In genomic region chr15:62223156-62223840, GRCm38 (mm10) we compare ENCODE assay signal across 14 mouse cellular contexts.
A peak's percentile ranks its signal among the peaks of the same experiment; 100 is the strongest.
DNase-seq lines count a peak whose midpoint lies in the region; ATAC-seq and TF ChIP-seq lines count a peak whose summit lies in the region.
"Had no signal": no experiment of that assay in that cellular context is flagged by ENCODE, and none has a peak within 500 bp of the region (broad histone marks: within the 10 kb centered on the region; RNA-seq: fewer than 3 reads in every experiment).

No protein-coding gene starts in this region.

- no peaks in the 10 kb centered on the region for H3K79me2 ChIP-seq in heart, adult 2 months (replicated peaks; ENCODE audit: control insufficient read depth, insufficient read depth, low read length)
- H3K79me2 ChIP-seq in CH12.LX (replicated peaks; ENCODE audit: control insufficient read depth, extremely low read depth, insufficient read depth, poor library complexity, severe bottlenecking) = peaks cover 39% of the 10 kb centered on the region

- no peaks in the 10 kb centered on the region for H3K36me3 ChIP-seq in heart, adult 2 months (ENCODE audit: control insufficient read depth, insufficient read depth, low read length)
- peaks cover 52 to 76% of the 10 kb centered on the region in 2 experiments for H3K36me3 ChIP-seq in CH12.LX (replicated peaks in 1 of 2; ENCODE audit: control insufficient read depth in 1 of 2, insufficient read depth in 1 of 2, low read length in 1 of 2)
- peaks cover 7% of the 10 kb centered on the region for H3K36me3 ChIP-seq in liver, embryonic 15.5 days (replicated peaks)
- H3K36me3 ChIP-seq: forebrain, embryonic 12.5 days; hindbrain, embryonic 13.5 days; limb, embryonic 15.5 days; neural tube, embryonic 13.5 days had no signal

- H3K4me2 ChIP-seq in CH12.LX (ENCODE audit: insufficient read depth, low read depth, poor library complexity, severe bottlenecking) = no peak overlapping the region
- H3K4me2 ChIP-seq in liver, embryonic 15.5 days = peak overlapping the region; percentile 58
- H3K4me2 ChIP-seq: forebrain, embryonic 12.5 days; hindbrain, embryonic 13.5 days; limb, embryonic 15.5 days; neural tube, embryonic 13.5 days had no signal

- H3K27me3 ChIP-seq in heart, adult 2 months (ENCODE audit: control insufficient read depth, insufficient read depth, low read length) = no peaks in the 10 kb centered on the region
- no peaks in the 10 kb centered on the region for H3K27me3 ChIP-seq in CH12.LX (replicated peaks)
- H3K27me3 ChIP-seq in liver, embryonic 15.5 days = no peaks in the 10 kb centered on the region
- H3K27me3 ChIP-seq: forebrain, embryonic 12.5 days; hindbrain, embryonic 13.5 days; limb, embryonic 15.5 days; neural tube, embryonic 13.5 days had no signal

- in situ Hi-C loops in CH12.LX (cut with MboI; ENCODE audit: low pct_ligation_motif_present, low pct_unique_long_range_greater_than_20kb, low sequenced_read_pairs) = no loop called here

- no peak overlapping the region for H3K27ac ChIP-seq in heart, adult 2 months
- H3K27ac ChIP-seq in CH12.LX (ENCODE audit: insufficient read depth, low read depth) = peak overlapping the region; percentile 27
- peak overlapping the region; percentile 82 for H3K27ac ChIP-seq in liver, embryonic 15.5 days (replicated peaks)
- H3K27ac ChIP-seq: forebrain, embryonic 12.5 days; hindbrain, embryonic 13.5 days; limb, embryonic 15.5 days; neural tube, embryonic 13.5 days had no signal

- no peak overlapping the region for H3K4me3 ChIP-seq in heart, adult 2 months
- no peak overlapping the region for H3K4me3 ChIP-seq in CH12.LX (replicated peaks in 1 of 3; ENCODE audit: low read depth in 2 of 3, low read length in 2 of 3, poor library complexity in 1 of 3)
- H3K4me3 ChIP-seq in liver, embryonic 15.5 days (replicated peaks) = no peak overlapping the region
- H3K4me3 ChIP-seq: forebrain, embryonic 12.5 days; hindbrain, embryonic 13.5 days; limb, embryonic 15.5 days; neural tube, embryonic 13.5 days had no signal

- no peak for TF ChIP-seq CTCF in heart, adult 2 months (IDR thresholded peaks at IDR 0.05)
- TF ChIP-seq CTCF in CH12.LX (conservative IDR thresholded peaks at IDR 0.05 in 1 of 2, IDR thresholded peaks at IDR 0.05 in 1 of 2; ENCODE audit: low read depth in 2 of 2, low read length in 2 of 2) = no peak

- DNase-seq in heart, adult 11 months = peak; percentile 50
- DNase-seq in heart, adult 2 months = no peak
- DNase-seq in CH12.LX (ENCODE audit: extremely low read depth) = no peak
- DNase-seq in c-Kit-positive CD71-positive TER-119-negative erythroid progenitor cells, embryonic 14.5 days (ENCODE audit: low read depth) = peak; percentile 72
- no peak for DNase-seq in frontal cortex, postnatal 14 days (ENCODE audit: low spot score in 2 of 2)
- DNase-seq in embryo, embryonic 10 days (ENCODE audit: low spot score) = no peak
- DNase-seq in B cell, adult 2 months = no peak
- DNase-seq: embryo, embryonic 11 days; kidney, postnatal 10 days had no signal

- WGBS in heart, adult 2 months = 80% methylated on average over 6 of the region's 6 CpGs
- WGBS in liver, embryonic 15.5 days (ENCODE audit: insufficient replicate concordance) = 26% methylated on average over 6 of the region's 6 CpGs

- TF ChIP-seq POLR2A in heart, adult 2 months (IDR thresholded peaks at IDR 0.05; ENCODE audit: insufficient read depth, low read depth, low read length) = no peak
- TF ChIP-seq POLR2A in CH12.LX (IDR thresholded peaks at IDR 0.05; ENCODE audit: low read depth, low read length) = no peak

- TF ChIP-seq RAD21 in CH12.LX (IDR thresholded peaks at IDR 0.05; ENCODE audit: low read depth, low read length) = no peak

- intact Hi-C loops in heart, adult 2 months (cut with DNase I) = no loop called here

- ATAC-seq in liver, embryonic 15.5 days (ENCODE audit: insufficient read depth) = peak; percentile 55

- H3K4me1 ChIP-seq in heart, adult 2 months (ENCODE audit: control insufficient read depth, insufficient read depth, low read length) = no peaks in the 10 kb centered on the region
- H3K4me1 ChIP-seq in CH12.LX (ENCODE audit: control insufficient read depth in 1 of 2, insufficient read depth in 2 of 2) = peaks cover 21 to 65% of the 10 kb centered on the region in 2 experiments
- peaks cover 53% of the 10 kb centered on the region for H3K4me1 ChIP-seq in liver, embryonic 15.5 days (replicated peaks)
- H3K4me1 ChIP-seq: forebrain, embryonic 12.5 days; hindbrain, embryonic 13.5 days; limb, embryonic 15.5 days; neural tube, embryonic 13.5 days had no signal

- no peaks in the 10 kb centered on the region for H3K9me3 ChIP-seq in CH12.LX (replicated peaks; ENCODE audit: low read length)
- no peaks in the 10 kb centered on the region for H3K9me3 ChIP-seq in liver, embryonic 15.5 days (replicated peaks)
- H3K9me3 ChIP-seq: forebrain, embryonic 12.5 days; hindbrain, embryonic 13.5 days; limb, embryonic 15.5 days; neural tube, embryonic 13.5 days had no signal

- dilution Hi-C loops in CH12.LX (cut with MboI; ENCODE audit: extremely low pct_ligation_motif_present, extremely low pct_unique_long_range_greater_than_20kb, low sequenced_read_pairs) = no loop called here

- TF ChIP-seq EP300 in heart, adult 2 months (IDR thresholded peaks at IDR 0.05; ENCODE audit: insufficient read depth, low read depth, low read length) = no peak
- TF ChIP-seq EP300 in CH12.LX (IDR thresholded peaks at IDR 0.05; ENCODE audit: low read length) = no peak

- no peak overlapping the region for H3K9ac ChIP-seq in heart, adult 2 months (ENCODE audit: low read depth, low read length)
- H3K9ac ChIP-seq in CH12.LX (ENCODE audit: insufficient read depth, low read depth) = no peak overlapping the region
- no peak overlapping the region for H3K9ac ChIP-seq in liver, embryonic 15.5 days
- H3K9ac ChIP-seq: forebrain, embryonic 12.5 days; hindbrain, embryonic 13.5 days; limb, embryonic 15.5 days; neural tube, embryonic 13.5 days had no signal

TF ChIP-seq in CH12.LX, 34 proteins besides CTCF, POLR2A, EP300 and RAD21:
- TF ChIP-seq ZKSCAN1 (IDR thresholded peaks at IDR 0.05; ENCODE audit: borderline replicate concordance, low read depth, low read length) (no peak), ZC3H11A (IDR thresholded peaks at IDR 0.05; ENCODE audit: low read depth, low read length) (no peak), JUND (conservative IDR thresholded peaks at IDR 0.05; ENCODE audit: low read depth, low read length) (no peak), ZNF384 (IDR thresholded peaks at IDR 0.05; ENCODE audit: low read depth, low read length) (no peak), IRF4 (IDR thresholded peaks at IDR 0.05; ENCODE audit: low read depth, low read length) (no peak), RCOR1 (conservative IDR thresholded peaks at IDR 0.05; ENCODE audit: low read depth, low read length) (no peak), TCF12 (IDR thresholded peaks at IDR 0.05; ENCODE audit: low read depth, low read length) (no peak), MEF2A (IDR thresholded peaks at IDR 0.05; ENCODE audit: borderline replicate concordance, low read depth, low read length) (no peak), BHLHE40 (IDR thresholded peaks at IDR 0.05; ENCODE audit: low read depth, low read length) (no peak), POLR2AphosphoS2 (IDR thresholded peaks at IDR 0.05; ENCODE audit: low read depth, low read length) (no peak), HCFC1 (IDR thresholded peaks at IDR 0.05; ENCODE audit: low read depth, low read length) (no peak), ZMIZ1 (IDR thresholded peaks at IDR 0.05; ENCODE audit: low read depth, low read length) (no peak), MAX (IDR thresholded peaks at IDR 0.05; ENCODE audit: low read length) (no peak), KAT2A (IDR thresholded peaks at IDR 0.05; ENCODE audit: insufficient replicate concordance, low read length) (no peak), MXI1 (IDR thresholded peaks at IDR 0.05; ENCODE audit: low read depth, low read length) (no peak), MAFK (IDR thresholded peaks at IDR 0.05; ENCODE audit: insufficient replicate concordance, low read length) (no peak), USF2 (conservative IDR thresholded peaks at IDR 0.05; ENCODE audit: low read depth, low read length) (no peak), TBP (conservative IDR thresholded peaks at IDR 0.05; ENCODE audit: low read depth, low read length) (no peak), NRF1 (IDR thresholded peaks at IDR 0.05; ENCODE audit: low read depth, low read length) (no peak)

Comparison
In these comparisons a context has a peak if more than half of its experiments do, and no peak if none do; other contexts are left out.
1. DNase-seq: peak in heart, adult 11 months (single experiment) and c-Kit-positive CD71-positive TER-119-negative erythroid progenitor cells, embryonic 14.5 days (single experiment); none in heart, adult 2 months (0 of 2), CH12.LX (single experiment), frontal cortex, postnatal 14 days (0 of 2), embryo, embryonic 10 days (single experiment) and B cell, adult 2 months (0 of 2).